In genomic region chr11:102431018-102431645, GRCm38 (mm10) we compare ENCODE assay signal across 8 mouse cellular contexts. TPM values are rescaled to one million over a fixed set of nuclear protein-coding genes. Genes with fewer than 3 reads are reported as not detected.
A peak's percentile ranks its signal among the peaks of the same experiment; 100 is the strongest.
DNase-seq lines count a peak whose midpoint lies in the region; ATAC-seq lines count a peak whose summit lies in the region.

No protein-coding gene starts in this region.

- H3K9ac ChIP-seq in midbrain, embryonic 16.5 days (ENCODE audit: low read depth, low read length), result peak overlapping the region; percentile 63
- peak overlapping the region; percentile 38 for H3K9ac ChIP-seq in stomach, embryonic 15.5 days

- H3K27ac ChIP-seq in midbrain, embryonic 16.5 days (ENCODE audit: low read length), result peak overlapping the region; percentile 67
- peak overlapping the region; percentile 90 for H3K27ac ChIP-seq in stomach, embryonic 15.5 days

- DNase-seq in 3134 (ENCODE audit: extremely low read depth, insufficient read length, low spot score) (peak; percentile 71), liver (peak; percentile 83)
- DNase-seq in adrenal gland, adult (ENCODE audit: inconsistent age in 2 of 2, low spot score in 1 of 2), result peak; percentile 83 to 95
- peak; percentile 78 for DNase-seq in embryo, embryonic 11.5 days (ENCODE audit: low read depth, low spot score)
- peak; percentile 98 for DNase-seq in heart, adult 11 months
- DNase-seq in kidney, adult 11 months, result peak; percentile 77

- no peaks in the 10 kb centered on the region for H3K27me3 ChIP-seq in midbrain, embryonic 16.5 days (ENCODE audit: control insufficient read depth, insufficient read depth, low read depth, low read length)
- no peaks in the 10 kb centered on the region for H3K27me3 ChIP-seq in stomach, embryonic 15.5 days (replicated peaks)

- H3K9me3 ChIP-seq in midbrain, embryonic 16.5 days (replicated peaks; ENCODE audit: control insufficient read depth, low read length, poor library complexity, severe bottlenecking), result no peaks in the 10 kb centered on the region
- H3K9me3 ChIP-seq in stomach, embryonic 15.5 days, result no peaks in the 10 kb centered on the region

- H3K4me1 ChIP-seq in midbrain, embryonic 16.5 days (ENCODE audit: control insufficient read depth, insufficient read depth, low read length), result peaks cover 11% of the 10 kb centered on the region
- peaks cover 17% of the 10 kb centered on the region for H3K4me1 ChIP-seq in stomach, embryonic 15.5 days

- WGBS in midbrain, embryonic 16.5 days, result 0% methylated on average over 7 of the region's 7 CpGs
- 0% methylated on average over 7 of the region's 7 CpGs for WGBS in stomach, embryonic 15.5 days

- peak; percentile 63 for ATAC-seq in midbrain, embryonic 16.5 days
- 0 out of 2 replicates have a peak, but pooled peaks have one; percentile 41 for ATAC-seq in stomach, embryonic 15.5 days (ENCODE audit: insufficient read depth, low FRiP score, low read depth)

- H3K36me3 ChIP-seq in midbrain, embryonic 16.5 days (ENCODE audit: control insufficient read depth, insufficient read depth, low read length), result peaks cover 13% of the 10 kb centered on the region
- H3K36me3 ChIP-seq in stomach, embryonic 15.5 days, result peaks cover 15% of the 10 kb centered on the region

- H3K4me3 ChIP-seq in midbrain, embryonic 16.5 days (ENCODE audit: low read depth, low read length), result peak overlapping the region; percentile 64
- H3K4me3 ChIP-seq in stomach, embryonic 15.5 days (replicated peaks), result peak overlapping the region; percentile 67

- peak overlapping the region; percentile 99 for H3K4me2 ChIP-seq in midbrain, embryonic 16.5 days (ENCODE audit: low read length)
- peak overlapping the region; percentile 90 for H3K4me2 ChIP-seq in stomach, embryonic 15.5 days

RNA-seq across cellular contexts. Expression of gene Grn, which starts 1.0 kb away (rescaled TPM):
- 65.2 and 75.8 TPM in 2 replicates for polyA plus RNA-seq in midbrain, embryonic 16.5 days (2015; fragmentation: Nextera tagmentation; extraction: Ambion mirVana)
- polyA plus RNA-seq in stomach, embryonic 15.5 days (2015; fragmentation: Nextera tagmentation; extraction: Ambion mirVana), result 155 and 161 TPM in 2 replicates

RNA-seq across cellular contexts. Expression of gene Fam171a2, which starts 16.4 kb away (rescaled TPM):
- 18.1 and 20.5 TPM in 2 replicates for polyA plus RNA-seq in midbrain, embryonic 16.5 days (2015; fragmentation: Nextera tagmentation; extraction: Ambion mirVana)
- 5.5 and 6.1 TPM in 2 replicates for polyA plus RNA-seq in stomach, embryonic 15.5 days (2015; fragmentation: Nextera tagmentation; extraction: Ambion mirVana)

RNA-seq across cellular contexts. Expression of gene Slc25a39, which starts 23.4 kb away (rescaled TPM):
- 144 and 150 TPM in 2 replicates for polyA plus RNA-seq in midbrain, embryonic 16.5 days (2015; fragmentation: Nextera tagmentation; extraction: Ambion mirVana)
- 256 and 259 TPM in 2 replicates for polyA plus RNA-seq in stomach, embryonic 15.5 days (2015; fragmentation: Nextera tagmentation; extraction: Ambion mirVana)

RNA-seq across cellular contexts. Expression of gene Rundc3a, which starts 37.9 kb away (rescaled TPM):
- polyA plus RNA-seq in midbrain, embryonic 16.5 days (2015; fragmentation: Nextera tagmentation; extraction: Ambion mirVana), result 151 and 155 TPM in 2 replicates
- polyA plus RNA-seq in stomach, embryonic 15.5 days (2015; fragmentation: Nextera tagmentation; extraction: Ambion mirVana), result 8.8 and 9.2 TPM in 2 replicates

RNA-seq across cellular contexts. Expression of gene Itga2b, which starts 38.8 kb away (rescaled TPM):
- 8.3 and 11.6 TPM in 2 replicates for polyA plus RNA-seq in midbrain, embryonic 16.5 days (2015; fragmentation: Nextera tagmentation; extraction: Ambion mirVana)
- polyA plus RNA-seq in stomach, embryonic 15.5 days (2015; fragmentation: Nextera tagmentation; extraction: Ambion mirVana), result 7.3 and 7.8 TPM in 2 replicates

Comparison
In these comparisons a context has a peak if more than half of its experiments do, and no peak if none do; other contexts are left out.
1. Peak in every context shown above with its lines: DNase-seq, ATAC-seq, H3K4me3 ChIP-seq and H3K27ac ChIP-seq.